Mouse (Mus musculus): ENCODE measurements around the gene Slc28a1. TPM values are rescaled to one million over a fixed set of nuclear protein-coding genes. Genes with fewer than 3 reads are reported as not detected.

The Slc28a1 gene
- not detected for total RNA-seq (2023)

DNA sequence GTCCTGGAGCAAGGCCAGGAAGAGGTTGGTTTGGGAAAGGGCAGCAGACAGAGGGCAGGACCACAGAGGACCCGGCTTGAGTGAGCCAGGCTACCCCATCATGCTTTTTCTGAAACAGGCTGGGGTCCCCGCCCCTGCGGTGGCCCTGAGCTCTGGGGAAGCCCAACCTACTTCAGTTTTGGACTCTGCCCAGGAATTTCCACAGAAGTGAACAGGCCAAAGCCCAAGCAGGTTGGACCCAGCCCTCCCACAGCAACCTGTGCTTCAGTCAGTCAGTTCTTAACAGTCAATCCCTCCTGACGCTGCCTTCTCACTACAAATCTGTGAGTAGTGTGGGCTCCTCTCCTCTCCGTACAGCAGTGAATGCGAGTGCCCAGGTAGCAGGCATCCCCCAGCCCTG, at the start of gene Slc28a1:
TSS of gene Slc28a1 (plus strand) at position 245 of the 400 bp plus-strand sequence.

GRCm38 (mm10) chr7:81213347-81214152, 99.0 kb downstream of the Slc28a1 start, which contains the start of gene Pde8a:
Pde8a (plus strand) TSS chr7:81213596.

Other genes starting within 250 kb of the Slc28a1 start
- gene Wdr73, start 213.5 kb upstream of the Slc28a1 start, total RNA-seq (2023) = 10 to 100 TPM; 22.1 to 22.9 TPM
- 10 to 100 TPM; 10.4 to 14.0 TPM for gene Nmb, start 209.7 kb upstream of the Slc28a1 start, total RNA-seq (2023)
- gene Sec11a, start 167.0 kb upstream of the Slc28a1 start, total RNA-seq (2023) = 10 to 100 TPM; 71.6 to 79.3 TPM
- 100 to 1,000 TPM; 103 to 121 TPM for gene Zfp592, start 121.1 kb upstream of the Slc28a1 start, total RNA-seq (2023)
- under 1 TPM; 0.23 to 0.42 TPM for gene Alpk3, start 57.2 kb upstream of the Slc28a1 start, total RNA-seq (2023)
- 10 to 100 TPM; 12.8 to 13.7 TPM for gene Pde8a, start 98.8 kb downstream of the Slc28a1 start, total RNA-seq (2023)
- gene Rps17, start 230.5 kb downstream of the Slc28a1 start, total RNA-seq (2023) = 1,000 to 10,000 TPM; 1,700 to 1,708 TPM